In the genomic region with DNA sequence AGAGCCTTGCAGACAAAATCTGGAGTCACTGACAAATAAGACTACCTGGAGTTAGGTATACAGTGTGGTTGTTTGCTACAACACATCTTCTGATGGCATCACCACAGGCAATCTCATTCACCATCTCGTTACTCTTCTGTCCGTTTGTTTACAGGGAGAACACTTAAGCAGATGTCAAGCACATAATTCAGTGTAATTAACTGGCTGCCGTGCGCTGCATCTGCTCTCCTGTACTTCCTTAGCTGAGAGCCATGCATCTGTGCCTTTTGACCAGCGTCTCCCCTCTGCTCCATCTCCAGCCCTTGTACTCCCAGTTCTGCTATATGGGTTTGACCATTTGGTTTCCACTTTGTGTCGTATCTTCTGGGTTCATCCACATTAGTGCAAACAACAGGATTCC, we compare ENCODE assay signal across 26 mouse cellular contexts.
DNase-seq lines count a peak whose midpoint lies in the region; ATAC-seq and TF ChIP-seq lines count a peak whose summit lies in the region.
"Had no signal": no experiment of that assay in that cellular context is flagged by ENCODE, and none has a peak within 500 bp of the region (broad histone marks: within the 10 kb centered on the region; RNA-seq: fewer than 3 reads in every experiment).

No protein-coding gene starts in this region.

- no peak overlapping the region for H3K27ac ChIP-seq in midbrain, postnatal 0 days (ENCODE audit: low read depth, low read length)
- no peak overlapping the region for H3K27ac ChIP-seq in midbrain, embryonic 11.5 days (ENCODE audit: low read depth, low read length)
- no peak overlapping the region for H3K27ac ChIP-seq in neural tube, embryonic 14.5 days (ENCODE audit: low read depth, low read length)
- H3K27ac ChIP-seq: embryonic facial prominence, embryonic 10.5 days; embryonic facial prominence, embryonic 13.5 days; forebrain, embryonic 12.5 days; forebrain, embryonic 15.5 days; gastrocnemius, adult 2 months; heart, embryonic 15.5 days; hindbrain, embryonic 10.5 days; hindbrain, embryonic 14.5 days had no signal

- peak; percentile 12 for DNase-seq in midbrain, postnatal 0 days (ENCODE audit: low spot score)
- DNase-seq in midbrain, embryonic 11.5 days (ENCODE audit: low spot score, missing footprints), result no peak
- peak; percentile 17 for DNase-seq in forelimb bud, embryonic 11.5 days (ENCODE audit: low read depth, low spot score)
- no peak for DNase-seq in cerebellum, adult 8-10 months
- DNase-seq: adrenal gland, adult 2 months; adrenal gland, postnatal 14 days; cerebellum, adult 11-12 months; cerebellum, adult 9-10 months; cerebellum, postnatal 14 days; gastrocnemius, adult 2 months; gastrocnemius, postnatal 14 days; heart, adult 11 months; heart, postnatal 10 days; heart, postnatal 36 days had no signal

- no peak overlapping the region for H3K4me2 ChIP-seq in midbrain, postnatal 0 days (ENCODE audit: low read depth, low read length, poor library complexity, severe bottlenecking)
- H3K4me2 ChIP-seq in midbrain, embryonic 11.5 days, result no peak overlapping the region
- H3K4me2 ChIP-seq in neural tube, embryonic 14.5 days (ENCODE audit: low read depth, low read length), result no peak overlapping the region
- H3K4me2 ChIP-seq: embryonic facial prominence, embryonic 13.5 days; forebrain, embryonic 12.5 days; forebrain, embryonic 15.5 days; heart, embryonic 12.5 days; heart, embryonic 15.5 days; hindbrain, embryonic 14.5 days had no signal

- H3K9ac ChIP-seq in midbrain, postnatal 0 days (replicated peaks; ENCODE audit: low read length, poor library complexity, severe bottlenecking), result no peak overlapping the region
- no peak overlapping the region for H3K9ac ChIP-seq in midbrain, embryonic 11.5 days (ENCODE audit: low read length)
- no peak overlapping the region for H3K9ac ChIP-seq in neural tube, embryonic 14.5 days (replicated peaks; ENCODE audit: low read depth, low read length)
- H3K9ac ChIP-seq: embryonic facial prominence, embryonic 13.5 days; forebrain, embryonic 12.5 days; forebrain, embryonic 15.5 days; heart, embryonic 12.5 days; heart, embryonic 15.5 days; hindbrain, embryonic 14.5 days had no signal

- ATAC-seq in midbrain, postnatal 0 days (ENCODE audit: low FRiP score), result no peak
- no peak for ATAC-seq in midbrain, embryonic 11.5 days (ENCODE audit: low FRiP score)
- ATAC-seq in neural tube, embryonic 14.5 days (ENCODE audit: low read depth), result peak; percentile 57
- ATAC-seq in megakaryocyte progenitor cell, adult 5-6 weeks (replicated peaks; ENCODE audit: poor library complexity), result no peak
- ATAC-seq: CD4-positive, CD25-positive, alpha-beta regulatory T cell, adult 4 months; forebrain, embryonic 15.5 days had no signal

- no peaks in the 10 kb centered on the region for H3K9me3 ChIP-seq in midbrain, postnatal 0 days (ENCODE audit: low read length)
- H3K9me3 ChIP-seq in midbrain, embryonic 11.5 days (ENCODE audit: control insufficient read depth, low read length), result no peaks in the 10 kb centered on the region
- H3K9me3 ChIP-seq in neural tube, embryonic 14.5 days (ENCODE audit: control insufficient read depth, low read length), result no peaks in the 10 kb centered on the region
- H3K9me3 ChIP-seq: embryonic facial prominence, embryonic 10.5 days; forebrain, embryonic 12.5 days; forebrain, embryonic 15.5 days; heart, embryonic 15.5 days; hindbrain, embryonic 10.5 days had no signal

- 79% methylated on average over 6 of the region's 6 CpGs for WGBS in midbrain, postnatal 0 days
- 80% methylated on average over 6 of the region's 6 CpGs for WGBS in midbrain, embryonic 11.5 days
- WGBS in neural tube, embryonic 14.5 days, result 28% methylated on average over 6 of the region's 6 CpGs

- no peak overlapping the region for H3K4me3 ChIP-seq in midbrain, postnatal 0 days (ENCODE audit: low read depth, low read length)
- no peak overlapping the region for H3K4me3 ChIP-seq in midbrain, embryonic 11.5 days (ENCODE audit: low read depth, low read length)
- no peak overlapping the region for H3K4me3 ChIP-seq in neural tube, embryonic 14.5 days (ENCODE audit: low read depth, low read length)
- H3K4me3 ChIP-seq: embryonic facial prominence, embryonic 10.5 days; embryonic facial prominence, embryonic 13.5 days; erythroblast, embryonic 14.5 days; forebrain, embryonic 12.5 days; forebrain, embryonic 15.5 days; gastrocnemius, adult 2 months; heart, embryonic 12.5 days; heart, embryonic 15.5 days; hindbrain, embryonic 10.5 days had no signal

- no peaks in the 10 kb centered on the region for H3K36me3 ChIP-seq in midbrain, postnatal 0 days (ENCODE audit: insufficient read depth, low read length)
- no peaks in the 10 kb centered on the region for H3K36me3 ChIP-seq in midbrain, embryonic 11.5 days (ENCODE audit: control insufficient read depth, insufficient read depth, low read length)
- H3K36me3 ChIP-seq in neural tube, embryonic 14.5 days (ENCODE audit: control insufficient read depth, insufficient read depth, low read length), result no peaks in the 10 kb centered on the region
- H3K36me3 ChIP-seq: embryonic facial prominence, embryonic 10.5 days; embryonic facial prominence, embryonic 13.5 days; forebrain, embryonic 12.5 days; forebrain, embryonic 15.5 days; heart, embryonic 12.5 days; heart, embryonic 15.5 days; hindbrain, embryonic 10.5 days had no signal

- H3K4me1 ChIP-seq in midbrain, postnatal 0 days (ENCODE audit: insufficient read depth, low read length), result no peaks in the 10 kb centered on the region
- H3K4me1 ChIP-seq in midbrain, embryonic 11.5 days (ENCODE audit: control insufficient read depth, insufficient read depth, low read length), result no peaks in the 10 kb centered on the region
- H3K4me1 ChIP-seq in neural tube, embryonic 14.5 days (ENCODE audit: control insufficient read depth, insufficient read depth, low read length), result 0 out of 2 replicates have a peak, but pooled peaks cover 5% of the 10 kb centered on the region
- H3K4me1 ChIP-seq: embryonic facial prominence, embryonic 10.5 days; embryonic facial prominence, embryonic 13.5 days; forebrain, embryonic 12.5 days; heart, embryonic 12.5 days; heart, embryonic 15.5 days; hindbrain, embryonic 10.5 days had no signal

- no peak for TF ChIP-seq CTCF in midbrain, postnatal 0 days (IDR thresholded peaks at IDR 0.05)

- H3K27me3 ChIP-seq in midbrain, postnatal 0 days (ENCODE audit: insufficient read depth, low read length), result no peaks in the 10 kb centered on the region
- H3K27me3 ChIP-seq in midbrain, embryonic 11.5 days (ENCODE audit: control insufficient read depth, insufficient read depth, low read length), result no peaks in the 10 kb centered on the region
- H3K27me3 ChIP-seq in neural tube, embryonic 14.5 days (ENCODE audit: control insufficient read depth, insufficient read depth, low read length), result no peaks in the 10 kb centered on the region
- H3K27me3 ChIP-seq: forebrain, embryonic 12.5 days; forebrain, embryonic 15.5 days; heart, embryonic 12.5 days; heart, embryonic 15.5 days had no signal

Comparison
In these comparisons a context has a peak if more than half of its experiments do, and no peak if none do; other contexts are left out.
1. DNase-seq: peak in midbrain, postnatal 0 days (single experiment) and forelimb bud, embryonic 11.5 days (single experiment); none in midbrain, embryonic 11.5 days (single experiment) and cerebellum, adult 8-10 months (single experiment).